Mouse (Mus musculus) kidney, embryonic 15.5 days (tissue): ENCODE measurements at regions not wholly inside any gene's neighbourhood (a gene's known extent, or its start where the extent isn't known, plus 50 kb on each side); places are given as distances from the start of the nearest gene placed in this dataset.
A peak's percentile ranks its signal among the peaks of the same experiment; 100 is the strongest.

ENCODE experiments used
- ATAC-seq: fragments of 200-750 bp; cut with Nextera tagmentation; replicated peaks from 2 replicates; pipeline ENCODE4 v1.8.0; 2017; ENCODE audit warnings: moderate TSS enrichment; ENCODE audit not compliant: low FRiP score
- H3K27ac ChIP-seq: fragments of 300-500 bp; sonication (generic); 2 replicates; pipeline ENCODE4 v1.5.1; 2015; ENCODE audit warnings: mild to moderate bottlenecking, inconsistent platforms
- H3K27me3 ChIP-seq: fragments of 300-500 bp; sonication (generic); 2 replicates; pipeline ENCODE4 v1.6.1; 2015; ENCODE audit warnings: inconsistent platforms
- H3K36me3 ChIP-seq: fragments of 300-500 bp; sonication (generic); 2 replicates; pipeline ENCODE4 v1.6.1; 2015; ENCODE audit warnings: inconsistent platforms
- H3K4me1 ChIP-seq: fragments of 300-500 bp; sonication (generic); 2 replicates; pipeline ENCODE4 v1.6.1; 2015; ENCODE audit warnings: inconsistent platforms
- H3K4me2 ChIP-seq: fragments of 300-500 bp; sonication (generic); 2 replicates; pipeline ENCODE4 v1.6.1; 2015; ENCODE audit warnings: moderate library complexity, mild to moderate bottlenecking, inconsistent platforms
- H3K4me3 ChIP-seq: fragments of 300-500 bp; sonication (generic); replicated peaks from 2 replicates; pipeline ENCODE4 v1.5.1; 2015; ENCODE audit warnings: mild to moderate bottlenecking, inconsistent platforms
- H3K9ac ChIP-seq: fragments of 300-500 bp; sonication (generic); 2 replicates; pipeline ENCODE4 v1.6.1; 2015; ENCODE audit warnings: mild to moderate bottlenecking, inconsistent platforms
- H3K9me3 ChIP-seq: fragments of 300-500 bp; sonication (generic); replicated peaks from 2 replicates; pipeline ENCODE4 v1.6.1; 2016; ENCODE audit warnings: inconsistent platforms
- WGBS: fragments of 180-500 bp; shearing (Covaris S2); methylation state at CpG from one replicate; pipeline ENCODE4 v1.1.7; 2015; ENCODE audit warnings: mixed read lengths; 5-methylcytosine and 5-hydroxymethylcytosine counted together

DNA sequence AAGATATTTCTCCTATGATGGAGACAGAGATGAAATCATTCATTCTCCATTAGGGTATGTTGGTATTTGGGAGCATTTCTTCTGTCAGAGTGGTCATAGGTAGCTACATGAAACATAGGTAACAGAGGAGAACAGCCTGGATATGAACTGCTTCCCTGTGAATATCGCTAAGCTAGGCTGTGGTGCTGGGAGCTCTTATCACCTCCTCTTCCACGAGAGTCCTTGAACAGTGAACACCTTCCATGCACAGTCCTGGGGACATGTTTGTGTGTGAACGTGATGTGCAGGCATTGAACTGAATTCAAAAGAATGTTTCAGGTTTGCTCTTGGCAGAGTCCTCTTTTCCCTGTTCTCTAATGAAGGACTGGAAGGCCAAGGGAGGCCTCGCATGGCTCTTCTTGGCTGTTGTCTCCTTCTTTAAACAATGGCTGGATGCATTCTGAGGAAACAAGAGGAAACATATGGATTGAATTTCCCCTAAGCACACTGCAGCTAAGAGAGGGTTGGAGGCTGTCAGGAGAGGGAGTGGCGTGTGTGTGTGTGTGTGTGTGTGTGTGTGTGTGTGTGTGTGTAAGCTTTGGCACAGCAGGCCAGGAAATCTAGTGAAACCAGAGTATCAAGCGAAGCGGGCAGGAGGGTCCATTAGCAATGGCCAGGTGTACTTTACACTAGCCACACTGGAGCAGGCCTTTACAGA, 239.8 kb upstream of the Gm12728 start:
- Histone ChIP-seq H3K27ac (0 out of 2 replicates have a peak overlapping the region, but pooled peaks have one; percentile 10), H3K4me2 (no peak overlapping the region), H3K9ac (no peak overlapping the region), H3K9me3 (no peaks in the 10 kb centered on the region), H3K4me1 (no peaks in the 10 kb centered on the region), H3K36me3 (no peaks in the 10 kb centered on the region), H3K27me3 (no peaks in the 10 kb centered on the region), H3K4me3 (no peak overlapping the region)
- no peak for ATAC-seq
- 76% methylated on average over 7 of the region's 7 CpGs for WGBS

DNA sequence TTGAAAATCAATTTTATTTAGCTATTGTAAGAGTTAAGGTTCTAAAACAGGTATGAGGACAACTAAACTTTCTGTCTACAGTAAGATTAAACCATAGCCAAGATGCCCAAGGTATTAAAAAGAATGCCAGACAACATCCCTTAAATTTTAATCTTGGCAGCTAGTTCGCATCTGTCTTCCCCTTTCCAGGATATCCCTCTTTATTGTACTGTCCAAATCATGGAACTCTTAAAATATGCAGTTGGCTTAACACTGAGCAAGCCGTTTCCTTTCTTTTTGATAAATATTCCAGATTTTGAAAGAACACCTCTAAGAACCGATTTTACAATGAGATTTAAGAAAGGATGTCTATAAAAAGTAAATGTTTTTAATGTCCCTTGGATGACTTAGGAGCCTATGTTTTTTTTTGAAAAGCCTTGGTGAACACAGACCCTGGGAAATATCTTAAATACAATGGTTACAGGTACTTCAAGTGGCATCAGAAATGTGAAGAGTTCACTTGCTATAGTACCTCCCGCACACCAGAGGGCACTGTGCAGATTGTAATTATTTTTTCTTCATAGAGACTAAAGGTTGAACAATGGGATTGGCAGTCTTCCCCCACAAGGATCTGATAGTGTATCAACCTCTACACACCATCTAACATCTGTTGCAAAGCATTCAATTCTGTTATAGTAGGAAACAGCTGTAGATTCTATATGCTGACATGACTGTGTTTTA, 237.5 kb upstream of the Gm12728 start:
- Histone ChIP-seq H3K36me3 (no peaks in the 10 kb centered on the region), H3K27me3 (no peaks in the 10 kb centered on the region), H3K27ac (no peak overlapping the region), H3K4me3 (no peak overlapping the region), H3K4me2 (no peak overlapping the region), H3K9ac (no peak overlapping the region), H3K9me3 (no peaks in the 10 kb centered on the region), H3K4me1 (no peaks in the 10 kb centered on the region)
- no peak for ATAC-seq
- WGBS: 88% methylated on average over 4 of the region's 4 CpGs

DNA sequence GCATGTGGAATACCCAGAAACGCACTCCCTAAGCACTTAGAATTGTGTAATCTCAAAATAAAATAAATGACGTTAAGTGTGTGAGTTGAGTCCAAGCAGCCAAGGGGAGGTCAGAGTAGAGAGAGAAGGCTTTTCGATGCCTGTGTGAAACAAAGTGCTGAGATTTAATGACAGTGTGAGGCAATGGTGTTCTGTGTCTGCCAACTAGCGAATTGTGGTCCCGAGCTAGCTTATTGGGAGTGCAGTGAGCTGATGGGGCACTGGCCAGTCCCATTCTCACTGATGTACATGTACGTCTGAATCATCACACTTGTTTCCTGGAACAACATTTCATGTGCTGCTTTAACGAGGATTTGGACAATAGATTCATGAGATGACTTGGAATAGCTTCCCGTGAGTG, 234.7 kb upstream of the Gm12728 start:
- Histone ChIP-seq H3K27me3 (no peaks in the 10 kb centered on the region), H3K9me3 (no peaks in the 10 kb centered on the region), H3K4me2 (no peak overlapping the region), H3K9ac (no peak overlapping the region), H3K36me3 (no peaks in the 10 kb centered on the region), H3K4me3 (no peak overlapping the region), H3K4me1 (no peaks in the 10 kb centered on the region), H3K27ac (no peak overlapping the region)
- 78% methylated on average over 8 of the region's 8 CpGs for WGBS
- no peak for ATAC-seq

DNA sequence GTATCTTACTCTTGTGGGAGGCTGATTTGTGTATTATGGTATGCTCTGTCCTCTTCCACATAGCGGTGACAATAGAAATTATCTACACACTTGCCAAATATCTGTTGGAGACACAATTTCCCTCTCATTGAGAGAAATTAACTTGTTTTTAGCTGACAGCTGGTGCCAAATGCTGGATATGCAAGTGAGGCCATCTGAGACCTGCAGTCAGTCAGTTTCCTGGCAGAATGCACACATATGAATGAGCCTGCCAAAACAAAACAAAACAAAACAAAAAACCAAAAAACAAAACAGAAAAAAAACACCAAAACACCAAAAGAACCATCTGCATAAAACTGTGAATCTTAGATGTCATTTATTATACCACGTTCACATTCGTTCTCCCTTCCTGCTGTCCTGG, 233.7 kb upstream of the Gm12728 start:
- H3K36me3 ChIP-seq: no peaks in the 10 kb centered on the region
- no peaks in the 10 kb centered on the region for H3K9me3 ChIP-seq
- no peak overlapping the region for H3K27ac ChIP-seq
- H3K27me3 ChIP-seq: no peaks in the 10 kb centered on the region
- ATAC-seq: no peak
- 95% methylated on average over 3 of the region's 3 CpGs for WGBS
- H3K4me1 ChIP-seq: no peaks in the 10 kb centered on the region
- H3K4me2 ChIP-seq: no peak overlapping the region
- no peak overlapping the region for H3K4me3 ChIP-seq
- no peak overlapping the region for H3K9ac ChIP-seq

DNA sequence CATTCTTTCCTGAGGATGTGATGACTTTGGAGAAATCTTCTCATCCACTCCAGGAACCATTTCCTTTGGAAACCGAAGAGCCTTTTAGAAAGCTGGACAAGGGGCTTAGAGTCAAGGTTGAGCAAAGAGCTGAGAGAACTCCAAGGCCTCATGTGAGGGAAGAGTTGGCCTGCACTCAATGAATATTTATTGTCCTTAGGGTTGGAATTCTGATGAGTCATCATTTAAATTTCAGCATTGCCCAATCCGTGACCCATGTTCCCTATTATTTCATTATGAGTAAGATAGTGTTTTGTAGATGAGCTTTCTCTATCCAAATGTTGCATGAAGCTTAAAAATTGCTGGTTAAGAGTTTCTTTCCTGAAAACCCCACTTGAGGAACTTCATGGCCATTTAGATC, 232.3 kb upstream of the Gm12728 start:
- ATAC-seq: no peak
- 80% methylated on average over 2 of the region's 2 CpGs for WGBS
- no peak overlapping the region for H3K4me3 ChIP-seq
- H3K9ac ChIP-seq: no peak overlapping the region
- no peak overlapping the region for H3K27ac ChIP-seq
- H3K4me2 ChIP-seq: no peak overlapping the region
- no peaks in the 10 kb centered on the region for H3K9me3 ChIP-seq
- no peaks in the 10 kb centered on the region for H3K4me1 ChIP-seq
- no peaks in the 10 kb centered on the region for H3K27me3 ChIP-seq
- no peaks in the 10 kb centered on the region for H3K36me3 ChIP-seq

DNA sequence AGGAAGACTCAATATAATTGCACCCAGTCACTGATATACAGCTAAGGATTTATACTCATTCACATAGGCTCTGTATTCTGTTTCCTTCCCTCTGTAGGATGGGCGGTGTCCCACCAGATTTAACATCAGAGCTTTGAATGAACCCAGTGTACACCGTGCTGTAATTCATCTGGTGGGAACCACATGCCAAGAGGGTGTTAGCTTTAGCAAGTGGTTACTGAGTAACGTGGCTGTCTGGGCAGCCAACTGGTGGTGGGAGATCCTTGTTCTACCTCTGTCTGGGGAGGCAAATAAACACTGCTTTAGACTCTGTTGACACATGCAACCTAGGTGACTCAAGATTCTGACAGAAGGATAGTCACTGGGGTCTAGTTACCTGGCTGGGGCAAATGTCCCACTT, 229.6 kb upstream of the Gm12728 start:
- no peaks in the 10 kb centered on the region for H3K27me3 ChIP-seq
- 27% methylated on average over 3 of the region's 3 CpGs for WGBS
- no peaks in the 10 kb centered on the region for H3K9me3 ChIP-seq
- no peak overlapping the region for H3K4me3 ChIP-seq
- 0 out of 2 replicates have a peak, but pooled peaks have one; percentile 66 for ATAC-seq
- H3K4me1 ChIP-seq: no peaks in the 10 kb centered on the region
- H3K36me3 ChIP-seq: no peaks in the 10 kb centered on the region
- no peak overlapping the region for H3K9ac ChIP-seq
- no peak overlapping the region for H3K27ac ChIP-seq
- H3K4me2 ChIP-seq: no peak overlapping the region

DNA sequence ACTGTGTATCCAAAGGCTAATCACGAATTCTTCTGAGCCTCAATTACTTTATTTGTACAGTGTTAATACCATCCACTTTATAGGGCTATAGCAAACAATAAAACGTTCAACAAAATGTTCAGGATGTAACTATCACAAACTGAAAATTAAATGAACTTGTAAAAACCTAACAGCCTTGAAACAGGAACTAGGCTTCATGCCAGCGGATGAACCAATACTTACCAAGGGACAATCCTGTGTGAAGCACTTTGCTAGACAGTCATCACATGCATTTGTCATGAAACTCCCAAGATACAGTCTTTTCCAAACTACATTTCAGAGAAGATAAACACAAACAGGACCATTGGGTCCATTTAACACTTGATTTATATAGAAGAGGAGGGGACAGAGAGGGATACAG, 228.9 kb upstream of the Gm12728 start:
- no peak overlapping the region for H3K4me2 ChIP-seq
- no peak overlapping the region for H3K9ac ChIP-seq
- H3K9me3 ChIP-seq: no peaks in the 10 kb centered on the region
- no peak for ATAC-seq
- H3K27me3 ChIP-seq: no peaks in the 10 kb centered on the region
- H3K27ac ChIP-seq: no peak overlapping the region
- no peaks in the 10 kb centered on the region for H3K36me3 ChIP-seq
- 73% methylated on average over 3 of the region's 3 CpGs for WGBS
- no peak overlapping the region for H3K4me3 ChIP-seq
- H3K4me1 ChIP-seq: no peaks in the 10 kb centered on the region

DNA sequence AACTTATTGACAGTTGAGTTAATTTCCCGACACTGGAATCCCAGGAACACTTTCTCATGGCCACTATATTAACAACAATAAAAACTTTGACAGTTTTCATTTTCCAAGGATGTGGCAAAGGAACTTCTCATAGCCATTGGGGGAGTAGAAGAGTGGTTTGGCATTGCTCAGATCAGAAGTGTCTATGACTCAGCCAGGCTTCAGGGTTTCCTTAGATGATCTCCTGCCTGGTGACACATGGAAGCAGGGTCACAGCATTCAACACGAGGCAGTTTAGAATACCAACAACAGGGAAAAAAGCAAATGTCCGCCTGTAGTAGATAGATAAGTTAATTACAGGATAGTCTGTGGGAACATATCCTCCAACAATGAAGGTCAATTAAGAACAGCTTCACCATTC, 228.1 kb upstream of the Gm12728 start:
- Histone ChIP-seq H3K27ac (no peak overlapping the region), H3K4me3 (no peak overlapping the region), H3K4me2 (no peak overlapping the region), H3K9me3 (no peaks in the 10 kb centered on the region), H3K27me3 (no peaks in the 10 kb centered on the region), H3K4me1 (no peaks in the 10 kb centered on the region), H3K36me3 (no peaks in the 10 kb centered on the region), H3K9ac (no peak overlapping the region)
- no peak for ATAC-seq
- WGBS: 66% methylated on average over 3 of the region's 3 CpGs

DNA sequence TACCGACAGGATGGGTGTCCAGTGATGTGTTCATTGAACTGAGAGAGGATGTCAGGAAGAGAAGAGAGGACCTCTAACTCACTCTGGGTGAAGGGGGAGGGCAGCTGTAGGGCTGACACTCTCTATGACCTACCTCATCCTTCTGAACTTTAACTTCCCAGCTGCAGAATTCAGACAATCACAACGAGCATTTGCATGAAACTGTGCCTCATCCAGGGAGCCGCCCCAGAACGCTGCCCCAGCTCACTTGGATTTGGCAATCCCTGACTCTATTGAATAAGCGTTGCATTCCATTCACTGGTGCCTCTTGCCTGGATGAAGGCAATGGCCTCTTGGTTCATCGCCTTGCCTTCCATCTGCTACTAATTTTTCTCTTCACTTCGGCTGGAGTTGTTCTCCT, 223.9 kb upstream of the Gm12728 start:
- WGBS: 90% methylated on average over 7 of the region's 7 CpGs

DNA sequence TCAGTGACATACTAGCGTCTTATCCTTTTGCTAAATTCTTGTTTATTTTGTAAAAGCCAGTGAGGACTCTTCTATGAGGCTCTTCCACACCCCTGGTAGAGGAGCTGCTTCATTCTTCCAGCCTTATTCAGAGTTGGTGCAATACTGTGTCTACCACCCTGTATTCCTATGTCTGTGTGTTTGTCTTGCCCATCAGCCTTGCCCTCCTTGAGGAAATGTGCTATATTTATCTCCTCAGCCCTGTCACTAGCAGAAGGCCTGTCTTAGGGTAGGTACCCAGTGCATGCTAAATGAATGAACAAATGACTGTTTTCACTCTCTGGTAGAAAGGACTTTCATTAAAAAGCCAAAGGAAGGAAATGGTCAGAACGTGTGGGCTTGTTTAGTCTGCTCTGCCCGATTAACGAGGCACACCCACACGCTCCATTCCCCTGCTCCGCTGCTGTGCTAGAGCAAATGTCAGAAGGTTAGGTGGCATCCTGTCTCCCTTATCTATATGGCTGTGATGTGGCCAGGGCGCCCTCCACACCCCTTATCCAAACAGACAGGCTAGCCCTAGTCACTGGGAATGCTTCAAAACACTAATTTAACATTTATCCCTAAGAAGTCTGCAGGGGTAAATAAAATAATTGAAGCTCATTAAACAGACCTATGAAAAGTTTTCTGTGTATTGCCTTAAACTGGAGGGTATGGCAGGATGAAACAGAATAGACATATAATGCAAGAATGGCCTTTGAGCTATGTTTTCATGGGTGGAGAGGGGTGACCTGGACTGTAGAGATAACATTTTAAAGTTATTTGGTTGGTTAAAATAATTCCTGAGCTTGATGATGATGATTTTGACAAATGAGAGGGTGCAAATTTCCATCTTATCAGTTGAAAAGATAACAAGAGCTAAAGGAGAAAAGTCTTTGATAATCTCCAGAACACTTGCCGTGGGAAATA, 222.9 kb upstream of the Gm12728 start:
- Histone ChIP-seq H3K36me3 (no peaks in the 10 kb centered on the region), H3K27ac (no peak overlapping the region), H3K9ac (no peak overlapping the region), H3K4me2 (no peak overlapping the region), H3K27me3 (no peaks in the 10 kb centered on the region), H3K9me3 (no peaks in the 10 kb centered on the region), H3K4me1 (no peaks in the 10 kb centered on the region), H3K4me3 (no peak overlapping the region)
- no peak; the same call in 1 of the 2 replicates for ATAC-seq
- 43% methylated on average over 8 of the region's 8 CpGs for WGBS

More for the DNA sequence above, 223.9 kb upstream of the Gm12728 start:
- no peaks in the 10 kb centered on the region for H3K27me3 ChIP-seq
- no peak overlapping the region for H3K4me2 ChIP-seq
- no peak overlapping the region for H3K4me3 ChIP-seq
- no peaks in the 10 kb centered on the region for H3K4me1 ChIP-seq
- H3K36me3 ChIP-seq: no peaks in the 10 kb centered on the region
- H3K9me3 ChIP-seq: no peaks in the 10 kb centered on the region
- ATAC-seq: no peak
- H3K27ac ChIP-seq: no peak overlapping the region
- H3K9ac ChIP-seq: no peak overlapping the region

DNA sequence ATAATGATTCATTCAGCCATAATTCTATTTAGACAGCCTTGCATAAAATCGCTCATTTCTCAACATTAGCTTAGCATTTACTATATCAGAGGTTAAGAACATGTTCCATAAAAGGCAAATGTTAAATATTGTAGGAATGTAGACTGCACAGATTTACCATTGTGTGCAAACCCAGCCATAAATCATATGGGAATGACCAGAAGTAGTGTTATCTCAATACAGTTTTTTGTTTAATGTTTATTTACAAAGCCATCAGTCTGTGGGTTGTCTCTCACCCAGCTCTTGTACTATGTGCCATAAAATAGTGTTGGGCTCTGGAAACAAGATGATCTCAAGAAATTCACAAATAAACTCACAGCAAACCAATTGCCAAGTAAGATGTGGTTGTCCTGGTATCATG, 220.0 kb upstream of the Gm12728 start:
- no peaks in the 10 kb centered on the region for H3K9me3 ChIP-seq
- ATAC-seq: no peak
- H3K9ac ChIP-seq: no peak overlapping the region
- H3K36me3 ChIP-seq: no peaks in the 10 kb centered on the region
- no peaks in the 10 kb centered on the region for H3K4me1 ChIP-seq
- no peak overlapping the region for H3K27ac ChIP-seq
- no peak overlapping the region for H3K4me2 ChIP-seq
- WGBS: 65% methylated on average over 1 of the region's 1 CpGs
- H3K4me3 ChIP-seq: no peak overlapping the region
- H3K27me3 ChIP-seq: no peaks in the 10 kb centered on the region

DNA sequence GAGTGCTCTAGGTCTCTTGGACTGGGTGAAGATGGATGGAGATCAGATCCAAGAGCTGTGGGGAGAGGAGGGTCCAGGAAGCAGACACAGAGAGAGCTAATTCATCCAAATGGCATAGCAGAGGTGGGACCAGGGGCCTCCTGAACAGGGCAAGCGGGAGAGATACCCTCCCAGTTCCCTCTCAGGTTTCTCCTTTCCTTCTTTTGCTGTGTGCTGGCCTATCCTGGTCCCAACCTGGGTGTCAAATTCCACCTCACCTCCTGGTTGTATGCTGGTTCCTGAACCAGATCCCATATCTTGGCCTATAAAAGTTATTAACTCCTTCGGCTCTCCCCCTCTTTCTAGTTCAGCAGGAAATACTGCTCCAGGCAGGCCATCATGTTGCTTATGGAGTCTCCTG, 214.1 kb upstream of the Gm12728 start:
- Histone ChIP-seq H3K36me3 (no peaks in the 10 kb centered on the region), H3K9me3 (no peaks in the 10 kb centered on the region), H3K9ac (no peak overlapping the region), H3K4me1 (no peaks in the 10 kb centered on the region), H3K4me3 (no peak overlapping the region), H3K4me2 (no peak overlapping the region), H3K27me3 (no peaks in the 10 kb centered on the region), H3K27ac (no peak overlapping the region)
- peak; percentile 74; the same call in 1 of the 2 replicates for ATAC-seq
- WGBS: 33% methylated on average over 2 of the region's 2 CpGs
